Mouse (Mus musculus): Measurements from ENCODE around the gene Prl7d1.
"Not testable (repeated sequence)": the region's sequence is repeated elsewhere in the genome, so short reads cannot be mapped to it uniquely, and the experiment has no call there.

Gene Prl7d1

DNA sequence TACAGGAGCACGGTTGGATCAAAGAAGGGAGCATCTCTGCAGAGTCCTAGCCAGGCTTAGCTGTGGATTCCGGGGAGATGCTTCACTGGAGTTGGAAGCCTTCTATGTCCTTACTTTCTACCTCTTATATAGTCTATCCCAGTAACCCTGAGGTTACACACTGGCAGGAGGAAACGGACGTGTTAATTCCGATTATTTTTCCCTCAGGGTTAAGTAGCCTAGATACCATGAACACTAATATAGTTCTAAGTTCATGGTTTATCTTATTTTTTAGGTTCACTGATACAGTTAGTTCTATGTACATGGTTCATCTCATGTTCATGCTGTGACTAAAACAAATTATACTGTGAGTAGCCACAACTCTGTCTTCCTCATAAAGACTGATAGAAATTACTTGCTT lies at the start of gene Prl7d1:
Gene Prl7d1 (minus strand): TSS at position 101 of the 400 bp plus-strand sequence.
- no peak for DNase-seq (ENCODE audit: low read depth)

DNA sequence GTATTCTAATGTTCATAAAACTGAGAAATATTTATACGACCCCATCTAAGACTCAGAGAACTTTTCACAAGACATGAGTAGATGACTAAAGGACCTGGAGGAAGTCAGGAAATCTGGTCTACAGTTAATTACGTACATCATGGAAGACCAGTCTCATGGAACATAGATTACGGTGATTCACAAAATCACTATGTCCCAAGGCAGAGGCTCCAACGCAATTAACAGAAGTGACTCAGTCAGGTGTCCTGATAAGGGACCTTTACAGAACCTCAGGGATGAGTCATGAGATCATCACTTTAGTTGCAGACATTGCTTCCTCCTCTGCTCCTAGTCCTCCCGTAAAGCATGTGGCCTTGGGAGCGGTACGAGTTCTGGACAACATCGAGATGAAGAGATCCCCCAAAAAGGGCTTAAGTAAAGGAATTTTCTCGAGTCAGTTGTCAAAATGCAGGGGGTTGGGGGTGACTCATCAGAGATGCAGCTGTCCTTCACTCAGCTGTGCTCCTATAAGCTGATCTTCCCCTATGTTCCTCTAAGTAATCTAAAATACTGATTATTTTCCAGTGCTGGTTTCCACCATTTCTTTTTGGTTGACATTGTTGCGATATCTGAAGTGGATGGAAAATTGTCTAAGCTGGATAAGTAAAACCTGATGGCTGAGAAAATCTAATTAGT lies 18.1 kb upstream of the Prl7d1 start:
- no peak for DNase-seq (ENCODE audit: low read depth)

DNA sequence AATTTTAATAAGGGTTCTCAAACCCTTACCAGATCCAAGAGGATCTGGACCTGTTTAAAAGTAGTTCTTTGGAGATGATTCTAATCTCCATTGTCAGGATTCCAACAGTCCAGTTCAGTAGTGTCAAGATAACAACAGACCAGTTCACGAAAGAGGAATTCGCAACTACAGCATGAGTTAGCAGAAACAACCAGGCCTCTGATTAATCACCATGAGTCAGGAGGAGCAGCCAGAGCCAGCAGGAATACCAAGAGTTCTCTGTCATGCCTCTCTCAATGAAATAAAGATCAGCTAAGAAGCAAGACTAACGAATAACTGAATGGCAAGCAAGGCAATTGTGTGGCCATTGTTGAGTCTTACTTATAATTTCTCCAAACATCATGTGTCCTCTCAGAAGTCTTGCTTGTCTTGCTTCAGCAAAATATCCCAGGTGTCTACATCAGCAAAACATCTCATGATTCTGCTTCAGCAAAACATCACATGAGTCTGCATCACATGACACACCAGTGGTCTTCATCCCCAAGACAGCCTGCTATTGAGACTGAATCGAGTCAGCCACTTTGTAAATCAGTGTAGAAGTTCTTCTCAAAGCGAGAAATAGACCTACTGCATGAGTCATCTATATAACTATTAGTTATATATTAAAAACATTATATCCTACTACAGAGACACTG lies 13.9 kb upstream of the Prl7d1 start:
- peak; percentile 73 for DNase-seq (ENCODE audit: low read depth)

DNA sequence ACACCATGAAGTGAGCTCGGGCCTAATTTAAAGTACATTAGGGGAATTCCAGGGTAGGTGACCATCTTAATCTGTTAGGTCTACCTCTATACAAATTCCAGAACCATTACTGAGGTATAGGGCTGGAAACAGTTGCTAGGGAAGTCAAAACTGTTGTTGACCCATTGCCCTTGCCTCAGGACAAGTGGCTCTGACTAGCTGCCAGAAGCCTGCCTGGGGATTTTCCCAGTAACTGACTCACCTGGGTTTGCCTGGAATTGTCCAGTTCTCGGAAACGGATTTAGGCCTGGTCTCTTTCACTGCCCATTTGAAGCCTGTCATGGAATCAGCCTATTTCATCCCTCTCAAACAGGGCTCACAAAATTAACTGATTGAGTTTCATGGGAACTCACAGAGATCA lies 8.5 kb upstream of the Prl7d1 start:
- DNase-seq (ENCODE audit: low read depth) = not testable (repeated sequence)

DNA sequence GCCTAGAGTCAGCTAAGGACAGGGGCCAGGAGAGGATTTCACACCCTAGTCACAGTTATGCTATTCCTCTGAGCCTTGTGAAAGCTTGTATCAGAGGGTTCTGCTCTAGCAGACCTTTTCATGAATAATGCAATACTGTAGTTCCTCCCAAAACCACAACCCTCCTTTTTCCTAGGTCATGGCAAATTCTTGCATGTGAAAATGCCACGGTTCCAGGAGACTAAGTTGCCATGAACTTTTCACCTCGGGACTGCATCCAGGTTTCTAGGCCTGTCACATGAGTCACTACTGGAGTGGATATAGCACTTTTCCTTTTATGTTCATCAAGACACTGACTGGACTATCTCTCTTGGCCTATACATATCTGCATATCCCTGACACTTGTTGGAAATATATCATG lies 10.0 kb downstream of the Prl7d1 start:
- DNase-seq (ENCODE audit: low read depth) = peak; percentile 72

DNA sequence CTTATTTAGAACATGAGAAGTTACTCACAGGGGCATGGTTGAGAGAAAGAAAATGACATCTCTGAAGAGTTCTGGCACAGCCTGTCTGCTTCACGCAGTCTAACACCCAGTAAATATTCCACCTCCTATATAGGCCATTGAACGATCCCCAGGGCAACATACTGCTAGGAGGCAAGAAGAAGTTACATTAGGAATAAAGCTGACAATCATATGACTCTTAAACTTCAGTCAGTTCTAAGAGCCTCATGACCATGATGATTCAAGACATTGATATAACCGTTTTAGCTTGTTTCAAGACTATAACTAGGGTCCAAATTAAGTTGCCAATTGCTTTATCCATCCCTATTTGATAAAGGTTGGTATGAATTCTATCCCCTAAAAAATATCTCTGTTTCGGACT lies 48.6 kb downstream of the Prl7d1 start, which contains the start of gene Prl7a2:
Gene Prl7a2 (minus strand): TSS at position 101 of the 400 bp plus-strand sequence.
- no peak for DNase-seq (ENCODE audit: low read depth)

DNA sequence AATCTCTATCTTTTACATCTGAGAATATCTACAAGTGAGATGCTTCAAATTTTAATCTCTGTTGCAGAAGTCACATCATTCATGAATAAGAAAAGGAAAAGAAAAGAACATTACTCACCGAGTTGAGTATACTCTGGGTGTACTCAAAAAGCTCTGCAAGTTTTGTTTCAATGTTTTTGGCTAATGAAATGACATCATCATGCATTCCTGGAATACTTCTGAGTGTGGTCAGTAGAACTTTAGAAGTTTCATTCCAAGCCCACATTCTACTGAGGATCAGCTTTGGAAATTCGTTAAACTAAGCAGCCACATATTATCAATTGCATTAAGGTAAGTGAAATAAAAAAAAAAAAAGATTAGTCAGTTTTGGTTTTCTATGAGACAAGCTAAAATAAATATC lies 55.8 kb downstream of the Prl7d1 start:
- DNase-seq (ENCODE audit: low read depth) = no peak
